ENCODE assay signal across 8 mouse cellular contexts in the genomic region with DNA sequence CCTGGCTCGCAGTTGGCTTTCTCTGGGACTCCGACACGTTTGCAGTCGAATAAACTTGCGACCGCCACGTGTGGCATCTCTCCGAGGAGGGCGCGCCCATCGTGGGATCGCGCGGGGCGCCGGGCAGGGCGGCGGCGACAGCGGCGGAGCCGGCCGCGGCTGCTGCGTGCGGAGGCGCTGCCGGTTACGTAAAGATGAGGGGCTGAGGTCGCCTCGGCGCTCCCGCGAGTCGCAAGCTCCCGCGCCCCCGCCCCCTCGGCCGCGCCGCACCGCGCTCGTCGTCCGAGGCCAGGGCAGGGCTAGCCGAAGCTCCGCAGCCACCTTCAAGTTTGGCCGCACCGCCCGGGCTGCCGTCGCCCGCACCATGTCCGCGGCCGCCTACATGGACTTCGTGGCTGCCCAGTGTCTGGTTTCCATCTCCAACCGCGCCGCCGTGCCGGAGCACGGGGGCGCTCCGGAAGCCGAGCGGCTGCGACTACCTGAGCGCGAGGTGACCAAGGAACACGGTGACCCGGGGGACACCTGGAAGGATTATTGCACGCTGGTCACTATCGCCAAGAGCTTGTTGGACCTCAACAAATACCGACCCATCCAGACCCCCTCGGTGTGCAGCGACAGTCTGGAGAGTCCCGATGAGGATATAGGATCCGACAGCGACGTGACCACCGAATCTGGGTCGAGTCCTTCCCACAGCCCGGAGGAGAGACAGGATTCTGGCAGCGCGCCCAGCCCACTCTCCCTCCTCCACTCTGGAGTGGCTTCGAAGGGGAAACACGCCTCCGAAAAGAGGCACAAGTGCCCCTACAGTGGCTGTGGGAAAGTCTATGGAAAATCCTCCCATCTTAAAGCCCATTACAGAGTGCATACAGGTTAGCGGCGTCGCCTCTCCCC. TPM values are rescaled to one million over a fixed set of nuclear protein-coding genes. Genes with fewer than 3 reads are reported as not detected.
DNase-seq lines count a peak whose midpoint lies in the region; ATAC-seq and TF ChIP-seq lines count a peak whose summit lies in the region.

No protein-coding gene starts in this region.

- H3K27me3 ChIP-seq in forebrain, embryonic 13.5 days = peaks cover 46% of the 10 kb centered on the region
- H3K27me3 ChIP-seq in heart, postnatal 0 days (ENCODE audit: control insufficient read depth, insufficient read depth, low read length) = no peaks in the 10 kb centered on the region
- H3K27me3 ChIP-seq in liver, embryonic 16.5 days (ENCODE audit: control insufficient read depth, insufficient read depth, low read depth, low read length) = peaks cover 14% of the 10 kb centered on the region
- peaks cover 62% of the 10 kb centered on the region for H3K27me3 ChIP-seq in neural tube, embryonic 13.5 days

- peak overlapping the region; percentile 99 for H3K27ac ChIP-seq in brown adipose tissue, adult 24 weeks (replicated peaks; ENCODE audit: low read depth, low read length)
- no peak overlapping the region for H3K27ac ChIP-seq in forebrain, embryonic 13.5 days
- H3K27ac ChIP-seq in heart, postnatal 0 days (ENCODE audit: low read depth) = peak overlapping the region; percentile 99
- peak overlapping the region; percentile 85 for H3K27ac ChIP-seq in liver, embryonic 16.5 days (ENCODE audit: low read length)
- H3K27ac ChIP-seq in neural tube, embryonic 13.5 days (replicated peaks) = peak overlapping the region; percentile 70; the same call in 1 of the 2 replicates

- peaks cover 27% of the 10 kb centered on the region for H3K4me1 ChIP-seq in brown adipose tissue, adult 24 weeks (ENCODE audit: control insufficient read depth, insufficient read depth, insufficient read length, low read length)
- peaks cover 26% of the 10 kb centered on the region for H3K4me1 ChIP-seq in forebrain, embryonic 13.5 days
- H3K4me1 ChIP-seq in heart, postnatal 0 days (ENCODE audit: control insufficient read depth, insufficient read depth) = peaks cover 37% of the 10 kb centered on the region
- peaks cover 23% of the 10 kb centered on the region for H3K4me1 ChIP-seq in liver, embryonic 16.5 days (ENCODE audit: control insufficient read depth, low read depth, low read length)
- H3K4me1 ChIP-seq in neural tube, embryonic 13.5 days (replicated peaks) = peaks cover 23% of the 10 kb centered on the region

- peak; percentile 27; the same call in 1 of the 2 replicates for TF ChIP-seq EP300 in heart, postnatal 0 days (IDR thresholded peaks at IDR 0.05; ENCODE audit: low read depth)

- under 1% methylated on average over 79 of the region's 94 CpGs for WGBS in forebrain, embryonic 13.5 days
- under 1% methylated on average over 62 of the region's 94 CpGs for WGBS in heart, postnatal 0 days
- under 1% methylated on average over 88 of the region's 94 CpGs for WGBS in liver, embryonic 16.5 days (ENCODE audit: insufficient replicate concordance)
- WGBS in neural tube, embryonic 13.5 days = under 1% methylated on average over 87 of the region's 94 CpGs

- peak overlapping the region; percentile 95 for H3K4me2 ChIP-seq in forebrain, embryonic 13.5 days
- H3K4me2 ChIP-seq in heart, postnatal 0 days (ENCODE audit: low read depth, low read length) = peak overlapping the region; percentile 97
- peak overlapping the region; percentile 98 for H3K4me2 ChIP-seq in liver, embryonic 16.5 days (ENCODE audit: low read depth, low read length)
- H3K4me2 ChIP-seq in neural tube, embryonic 13.5 days = peak overlapping the region; percentile 98

- H3K36me3 ChIP-seq in forebrain, embryonic 13.5 days (ENCODE audit: poor library complexity, severe bottlenecking) = no peaks in the 10 kb centered on the region
- no peaks in the 10 kb centered on the region for H3K36me3 ChIP-seq in heart, postnatal 0 days (replicated peaks; ENCODE audit: control insufficient read depth, insufficient read depth, low read length)
- H3K36me3 ChIP-seq in liver, embryonic 16.5 days (ENCODE audit: control insufficient read depth, insufficient read depth) = no peaks in the 10 kb centered on the region
- H3K36me3 ChIP-seq in neural tube, embryonic 13.5 days = no peaks in the 10 kb centered on the region

- DNase-seq in A20 (ENCODE audit: low read depth, low spot score) = peak; percentile 68
- DNase-seq in heart, postnatal 0 days (ENCODE audit: low spot score) = peak; percentile 67
- peak; percentile 72 to 88 for DNase-seq in kidney, postnatal 36 days
- peak; percentile 80 for DNase-seq in testis, postnatal 14 days (ENCODE audit: low spot score)

- no peak for TF ChIP-seq CTCF in heart, postnatal 0 days (IDR thresholded peaks at IDR 0.05; ENCODE audit: low read depth)

- peak; percentile 20 for ATAC-seq in forebrain, embryonic 13.5 days
- ATAC-seq in heart, postnatal 0 days (ENCODE audit: insufficient read depth, low read depth) = peak; percentile 30
- ATAC-seq in liver, embryonic 16.5 days (ENCODE audit: low read depth) = peak; percentile 26
- peak; percentile 29 for ATAC-seq in neural tube, embryonic 13.5 days (ENCODE audit: low read depth)

- peak overlapping the region; percentile 65 for H3K9ac ChIP-seq in forebrain, embryonic 13.5 days
- H3K9ac ChIP-seq in heart, postnatal 0 days (replicated peaks; ENCODE audit: low read depth, low read length) = peak overlapping the region; percentile 90
- peak overlapping the region; percentile 72 for H3K9ac ChIP-seq in liver, embryonic 16.5 days (ENCODE audit: low read depth, low read length)
- H3K9ac ChIP-seq in neural tube, embryonic 13.5 days = peak overlapping the region; percentile 70

- no peaks in the 10 kb centered on the region for H3K9me3 ChIP-seq in forebrain, embryonic 13.5 days (replicated peaks)
- no peaks in the 10 kb centered on the region for H3K9me3 ChIP-seq in heart, postnatal 0 days (replicated peaks; ENCODE audit: control insufficient read depth, low read length)
- H3K9me3 ChIP-seq in liver, embryonic 16.5 days (replicated peaks; ENCODE audit: control insufficient read depth, low read length) = no peaks in the 10 kb centered on the region
- no peaks in the 10 kb centered on the region for H3K9me3 ChIP-seq in neural tube, embryonic 13.5 days

- H3K4me3 ChIP-seq in brown adipose tissue, adult 24 weeks (ENCODE audit: insufficient read depth, low read depth, low read length) = peak overlapping the region; percentile 98
- H3K4me3 ChIP-seq in forebrain, embryonic 13.5 days = peak overlapping the region; percentile 53
- H3K4me3 ChIP-seq in heart, postnatal 0 days (ENCODE audit: low read depth, low read length) = peak overlapping the region; percentile 85
- peak overlapping the region; percentile 71 for H3K4me3 ChIP-seq in liver, embryonic 16.5 days (ENCODE audit: low read depth, low read length)
- peak overlapping the region; percentile 62 for H3K4me3 ChIP-seq in neural tube, embryonic 13.5 days

RNA-seq across cellular contexts. Expression of a gene that starts 0.6 kb away (rescaled TPM):
- polyA plus RNA-seq in brown adipose tissue, adult 24 weeks (2012; ENCODE audit: insufficient read depth, insufficient read length, missing spikeins) = 61.4 and 63.8 TPM in 2 replicates
- polyA plus RNA-seq in forebrain, embryonic 13.5 days (2015; fragmentation: Nextera tagmentation; extraction: Ambion mirVana) = 0.97 and 1.0 TPM in 2 replicates
- total RNA-seq in heart, postnatal 0 days (2014; rRNA removed; ENCODE audit: low replicate concordance) = 35.1 and 71.5 TPM in 2 replicates
- polyA plus RNA-seq in heart, postnatal 0 days (2015; fragmentation: Nextera tagmentation; extraction: Ambion mirVana) = 14.4 and 16.5 TPM in 2 replicates
- polyA plus RNA-seq in liver, embryonic 16.5 days (2015; fragmentation: Nextera tagmentation; extraction: Ambion mirVana) = 0.82 and 0.90 TPM in 2 replicates
- polyA plus RNA-seq in neural tube, embryonic 13.5 days (2015; fragmentation: Nextera tagmentation; extraction: Ambion mirVana) = 1.5 and 2.1 TPM in 2 replicates
